Mouse (Mus musculus) neural tube, embryonic 13.5 days (tissue): ENCODE measurements around the gene Ppm1b. TPM values are rescaled to one million over a fixed set of nuclear protein-coding genes. Genes with fewer than 3 reads are reported as not detected.

Source experiments
- ATAC-seq: fragments of 200-750 bp; cut with Nextera tagmentation; 2 replicates; pipeline ENCODE4 v1.8.0; 2017; ENCODE audit warnings: low read depth, mild to moderate bottlenecking, moderate TSS enrichment, moderate library complexity
- H3K27ac ChIP-seq: fragments of 300-500 bp; sonication (generic); replicated peaks from 2 replicates; pipeline ENCODE4 v1.5.1; 2015; ENCODE audit warnings: moderate library complexity, mild to moderate bottlenecking, inconsistent platforms
- H3K27me3 ChIP-seq: fragments of 300-500 bp; sonication (generic); 2 replicates; pipeline ENCODE4 v1.6.1; 2015; ENCODE audit warnings: mild to moderate bottlenecking, inconsistent platforms
- H3K36me3 ChIP-seq: fragments of 300-500 bp; sonication (generic); 2 replicates; pipeline ENCODE4 v1.6.1; 2015; ENCODE audit warnings: mild to moderate bottlenecking, inconsistent platforms
- H3K4me1 ChIP-seq: fragments of 300-500 bp; sonication (generic); replicated peaks from 2 replicates; pipeline ENCODE4 v1.6.1; 2015; ENCODE audit warnings: inconsistent platforms
- H3K4me2 ChIP-seq: fragments of 300-500 bp; sonication (generic); 2 replicates; pipeline ENCODE4 v1.6.1; 2015; ENCODE audit warnings: inconsistent platforms, mild to moderate bottlenecking, moderate library complexity
- H3K4me3 ChIP-seq: fragments of 300-500 bp; sonication (generic); 2 replicates; pipeline ENCODE4 v1.5.1; 2015; ENCODE audit warnings: mild to moderate bottlenecking, inconsistent platforms
- H3K9ac ChIP-seq: fragments of 300-500 bp; sonication (generic); 2 replicates; pipeline ENCODE4 v1.6.1; 2015; ENCODE audit warnings: moderate library complexity, mild to moderate bottlenecking, inconsistent platforms
- H3K9me3 ChIP-seq: fragments of 300-500 bp; sonication (generic); 2 replicates; pipeline ENCODE4 v1.6.1; 2016; ENCODE audit warnings: inconsistent platforms
- WGBS: fragments of 180-500 bp; shearing (Covaris S2); methylation state at CpG from one replicate; pipeline ENCODE4 v1.1.7; 2015; 5-methylcytosine and 5-hydroxymethylcytosine counted together
- polyA plus RNA-seq: library from polyadenylated mRNA; unstranded; fragments of >200 nt; fragmentation: Nextera tagmentation; extraction: Ambion mirVana; gene quantifications from 2 replicates; pipeline ENCODE4 v1.2.1, GENCODE M21; 2015

The Ppm1b gene
- polyA plus RNA-seq, 1 experiment from 2014 or later: 98.5 TPM

GRCm38 (mm10) chr17:85027247-85027646 lies 70.7 kb downstream of the Ppm1b start:
- ATAC-seq: no peak
- Histone ChIP-seq H3K4me2 (no peak overlapping the region), H3K9me3 (no peaks in the 10 kb centered on the region), H3K27me3 (no peaks in the 10 kb centered on the region), H3K27ac (no peak overlapping the region), H3K4me3 (no peak overlapping the region), H3K4me1 (no peaks in the 10 kb centered on the region), H3K36me3 (no peaks in the 10 kb centered on the region), H3K9ac (no peak overlapping the region)
- 88% methylated on average over 3 of the region's 3 CpGs for WGBS

GRCm38 (mm10) chr17:85028093-85028739 lies 71.7 kb downstream of the Ppm1b start, which contains the start of gene Slc3a1:
Slc3a1 (plus strand) TSS chr17:85028376.
- H3K27me3 ChIP-seq: no peaks in the 10 kb centered on the region
- H3K27ac ChIP-seq: no peak within 1 kb of the TSS
- ATAC-seq: no peak
- H3K4me3 ChIP-seq: no peak within 1 kb of the TSS
- 88% methylated on average over 20 of the region's 20 CpGs for WGBS
- no peaks in the 10 kb centered on the region for H3K36me3 ChIP-seq
- no peak within 1 kb of the TSS for H3K9ac ChIP-seq
- no peaks in the 10 kb centered on the region for H3K4me1 ChIP-seq
- no peaks in the 10 kb centered on the region for H3K9me3 ChIP-seq
- H3K4me2 ChIP-seq: no peak within 1 kb of the TSS

- no peak overlapping the region for H3K4me2 ChIP-seq
- no peak overlapping the region for H3K9ac ChIP-seq
- no peak for ATAC-seq
- H3K9me3 ChIP-seq: no peaks in the 10 kb centered on the region
- H3K27me3 ChIP-seq: no peaks in the 10 kb centered on the region
- no peaks in the 10 kb centered on the region for H3K4me1 ChIP-seq
- no peak overlapping the region for H3K27ac ChIP-seq
- whole genome bisulfite sequencing: 94% methylated on average over 10 of the region's 10 CpGs
- no peak overlapping the region for H3K4me3 ChIP-seq
- H3K36me3 ChIP-seq: no peaks in the 10 kb centered on the region
These were observed 72.3 kb downstream of the Ppm1b start for GRCm38 (mm10) chr17:85028797-85029196.

GRCm38 (mm10) chr17:85030651-85031050 lies 74.1 kb downstream of the Ppm1b start:
- Histone ChIP-seq H3K27ac (no peak overlapping the region), H3K4me2 (no peak overlapping the region), H3K9me3 (no peaks in the 10 kb centered on the region), H3K4me3 (no peak overlapping the region), H3K27me3 (no peaks in the 10 kb centered on the region), H3K4me1 (no peaks in the 10 kb centered on the region), H3K36me3 (no peaks in the 10 kb centered on the region), H3K9ac (no peak overlapping the region)
- no peak for ATAC-seq
- 79% methylated on average over 5 of the region's 5 CpGs for WGBS

GRCm38 (mm10) chr17:85033087-85033486 lies 76.5 kb downstream of the Ppm1b start:
- H3K4me2 ChIP-seq: no peak overlapping the region
- H3K4me1 ChIP-seq: no peaks in the 10 kb centered on the region
- no peaks in the 10 kb centered on the region for H3K27me3 ChIP-seq
- no peaks in the 10 kb centered on the region for H3K9me3 ChIP-seq
- no peak for ATAC-seq
- no peak overlapping the region for H3K4me3 ChIP-seq
- H3K36me3 ChIP-seq: no peaks in the 10 kb centered on the region
- 84% methylated on average over 3 of the region's 3 CpGs for WGBS
- H3K9ac ChIP-seq: no peak overlapping the region
- H3K27ac ChIP-seq: no peak overlapping the region

GRCm38 (mm10) chr17:85034068-85034467 lies 77.5 kb downstream of the Ppm1b start:
- WGBS: 73% methylated on average over 11 of the region's 11 CpGs
- ATAC-seq: no peak
- H3K27ac ChIP-seq: no peak overlapping the region

GRCm38 (mm10) chr17:85037855-85038254 lies 81.3 kb downstream of the Ppm1b start:
- Histone ChIP-seq H3K27ac (no peak overlapping the region), H3K9me3 (no peaks in the 10 kb centered on the region), H3K4me1 (no peaks in the 10 kb centered on the region), H3K9ac (no peak overlapping the region), H3K4me2 (no peak overlapping the region), H3K4me3 (no peak overlapping the region), H3K36me3 (no peaks in the 10 kb centered on the region), H3K27me3 (no peaks in the 10 kb centered on the region)
- 85% methylated on average over 5 of the region's 5 CpGs for WGBS
- no peak for ATAC-seq

More at GRCm38 (mm10) chr17:85034068-85034467, 77.5 kb downstream of the Ppm1b start:
- Histone ChIP-seq H3K36me3 (no peaks in the 10 kb centered on the region), H3K9ac (no peak overlapping the region), H3K4me3 (no peak overlapping the region), H3K27me3 (no peaks in the 10 kb centered on the region), H3K4me2 (no peak overlapping the region), H3K4me1 (no peaks in the 10 kb centered on the region), H3K9me3 (no peaks in the 10 kb centered on the region)

GRCm38 (mm10) chr17:85038311-85038710 lies 81.8 kb downstream of the Ppm1b start:
- Histone ChIP-seq H3K4me3 (no peak overlapping the region), H3K4me1 (no peaks in the 10 kb centered on the region), H3K9ac (no peak overlapping the region), H3K27me3 (no peaks in the 10 kb centered on the region), H3K36me3 (no peaks in the 10 kb centered on the region), H3K9me3 (no peaks in the 10 kb centered on the region), H3K4me2 (no peak overlapping the region), H3K27ac (no peak overlapping the region)
- 83% methylated on average over 4 of the region's 4 CpGs for WGBS
- ATAC-seq: no peak

- Histone ChIP-seq H3K27me3 (no peaks in the 10 kb centered on the region), H3K4me3 (no peak overlapping the region), H3K9me3 (no peaks in the 10 kb centered on the region), H3K27ac (no peak overlapping the region), H3K4me1 (no peaks in the 10 kb centered on the region), H3K36me3 (no peaks in the 10 kb centered on the region), H3K9ac (no peak overlapping the region), H3K4me2 (no peak overlapping the region)
- WGBS: 93% methylated on average over 5 of the region's 5 CpGs
- no peak for ATAC-seq
These were observed 82.2 kb downstream of the Ppm1b start for GRCm38 (mm10) chr17:85038761-85039160.

GRCm38 (mm10) chr17:85040913-85041312 lies 84.4 kb downstream of the Ppm1b start:
- Histone ChIP-seq H3K36me3 (no peaks in the 10 kb centered on the region), H3K27me3 (no peaks in the 10 kb centered on the region), H3K4me2 (no peak overlapping the region), H3K4me3 (no peak overlapping the region), H3K9me3 (no peaks in the 10 kb centered on the region), H3K9ac (no peak overlapping the region), H3K27ac (no peak overlapping the region), H3K4me1 (no peaks in the 10 kb centered on the region)
- ATAC-seq: no peak
- WGBS: 76% methylated on average over 7 of the region's 7 CpGs

GRCm38 (mm10) chr17:85042419-85042818 lies 85.9 kb downstream of the Ppm1b start:
- no peaks in the 10 kb centered on the region for H3K9me3 ChIP-seq
- 74% methylated on average over 6 of the region's 6 CpGs for WGBS
- no peaks in the 10 kb centered on the region for H3K27me3 ChIP-seq
- H3K36me3 ChIP-seq: no peaks in the 10 kb centered on the region
- H3K4me2 ChIP-seq: no peak overlapping the region
- H3K9ac ChIP-seq: no peak overlapping the region
- ATAC-seq: no peak
- H3K4me1 ChIP-seq: no peaks in the 10 kb centered on the region
- no peak overlapping the region for H3K4me3 ChIP-seq
- no peak overlapping the region for H3K27ac ChIP-seq

- no peak for ATAC-seq
- Histone ChIP-seq H3K4me2 (no peak overlapping the region), H3K9me3 (no peaks in the 10 kb centered on the region), H3K4me3 (no peak overlapping the region), H3K36me3 (no peaks in the 10 kb centered on the region), H3K4me1 (no peaks in the 10 kb centered on the region), H3K9ac (no peak overlapping the region), H3K27ac (no peak overlapping the region), H3K27me3 (no peaks in the 10 kb centered on the region)
- WGBS: 86% methylated on average over 6 of the region's 6 CpGs
These were observed 86.9 kb downstream of the Ppm1b start for GRCm38 (mm10) chr17:85043404-85043816.

GRCm38 (mm10) chr17:85044466-85044865 lies 87.9 kb downstream of the Ppm1b start:
- Histone ChIP-seq H3K9me3 (no peaks in the 10 kb centered on the region), H3K36me3 (no peaks in the 10 kb centered on the region), H3K4me1 (no peaks in the 10 kb centered on the region), H3K27ac (no peak overlapping the region), H3K27me3 (no peaks in the 10 kb centered on the region), H3K9ac (no peak overlapping the region), H3K4me2 (no peak overlapping the region), H3K4me3 (no peak overlapping the region)
- no peak for ATAC-seq
- 94% methylated on average over 5 of the region's 5 CpGs for WGBS
